Mouse (Mus musculus) embryo, embryonic 9.5 days (tissue): ENCODE measurements around the gene Caln1.
A peak's percentile ranks its signal among the peaks of the same experiment; 100 is the strongest.

Source experiments
- DNase-seq: peaks from one replicate; pipeline ENCODE4 v3.0.0-alpha.2; 2017; ENCODE audit errors: extremely low spot score

The Caln1 gene

GRCm38 (mm10) chr5:130369237-130369636, at the start of gene Caln1:
TSS of gene Caln1 (plus strand) at chr5:130369455.
- DNase-seq, result no peak

GRCm38 (mm10) chr5:130319783-130320182, 49.5 kb upstream of the Caln1 start:
- no peak for DNase-seq

GRCm38 (mm10) chr5:130320485-130320884, 48.8 kb upstream of the Caln1 start:
- DNase-seq, result peak; percentile 6

- DNase-seq, result no peak
Measured at GRCm38 (mm10) chr5:130325486-130325885, 43.8 kb upstream of the Caln1 start.

GRCm38 (mm10) chr5:130327615-130328263, 41.5 kb upstream of the Caln1 start:
- no peak for DNase-seq

GRCm38 (mm10) chr5:130328366-130328765, 40.9 kb upstream of the Caln1 start:
- no peak for DNase-seq

GRCm38 (mm10) chr5:130329889-130330288, 39.4 kb upstream of the Caln1 start:
- no peak for DNase-seq

- no peak for DNase-seq
Measured at GRCm38 (mm10) chr5:130330801-130331200, 38.5 kb upstream of the Caln1 start.

GRCm38 (mm10) chr5:130331206-130331605, 38.0 kb upstream of the Caln1 start:
- DNase-seq, result no peak

GRCm38 (mm10) chr5:130333566-130333965, 35.7 kb upstream of the Caln1 start:
- no peak for DNase-seq

GRCm38 (mm10) chr5:130333971-130334370, 35.3 kb upstream of the Caln1 start:
- DNase-seq, result no peak

GRCm38 (mm10) chr5:130335462-130335861, 33.8 kb upstream of the Caln1 start:
- DNase-seq, result no peak

GRCm38 (mm10) chr5:130340656-130341055, 28.6 kb upstream of the Caln1 start:
- no peak for DNase-seq

GRCm38 (mm10) chr5:130344999-130345398, 24.3 kb upstream of the Caln1 start:
- no peak for DNase-seq

- DNase-seq, result no peak
Measured at GRCm38 (mm10) chr5:130345871-130346270, 23.4 kb upstream of the Caln1 start.

- no peak for DNase-seq
Measured at GRCm38 (mm10) chr5:130355223-130355622, 14.0 kb upstream of the Caln1 start.

GRCm38 (mm10) chr5:130363111-130363510, 6.1 kb upstream of the Caln1 start:
- DNase-seq, result no peak

- peak; percentile 21 for DNase-seq
Measured at GRCm38 (mm10) chr5:130363773-130364172, 5.5 kb upstream of the Caln1 start.

GRCm38 (mm10) chr5:130368236-130368635, 1.0 kb upstream of the Caln1 start:
- no peak for DNase-seq

GRCm38 (mm10) chr5:130375411-130375810, 6.2 kb downstream of the Caln1 start:
- DNase-seq, result no peak

- peak; percentile 22 for DNase-seq
Measured at GRCm38 (mm10) chr5:130384222-130384912, 15.1 kb downstream of the Caln1 start, which contains the start of gene A330070K13Rik. TSS of gene A330070K13Rik (minus strand) at chr5:130384631.

- peak; percentile 33 for DNase-seq
Measured at GRCm38 (mm10) chr5:130386418-130386817, 17.2 kb downstream of the Caln1 start.

- DNase-seq, result no peak
Measured at GRCm38 (mm10) chr5:130393618-130394355, 24.5 kb downstream of the Caln1 start.
